Mouse (Mus musculus) limb, embryonic 11.5 days (tissue): ENCODE measurements around the gene 9130008F23Rik. TPM values are rescaled to one million over a fixed set of nuclear protein-coding genes. Genes with fewer than 3 reads are reported as not detected.

ENCODE experiments used
- ATAC-seq: fragments of 200-750 bp; cut with Nextera tagmentation; 2 replicates; pipeline ENCODE4 v1.8.0; 2017; ENCODE audit warnings: low read depth; ENCODE audit not compliant: insufficient number of reproducible peaks, low FRiP score, low TSS enrichment
- DNase-seq: peaks from one replicate; pipeline ENCODE4 v3.0.0-alpha.2; 2015; ENCODE audit warnings: low spot score
- H3K27ac ChIP-seq: fragments of 300-500 bp; sonication (generic); replicated peaks from 2 replicates; pipeline ENCODE4 v1.5.1; 2014; ENCODE audit warnings: low read depth, mild to moderate bottlenecking, low read length
- H3K27me3 ChIP-seq: fragments of 300-500 bp; sonication (generic); 2 replicates; pipeline ENCODE4 v1.6.1; 2014; ENCODE audit warnings: mild to moderate bottlenecking, low read length, mixed read lengths; ENCODE audit not compliant: control insufficient read depth, insufficient read depth
- H3K36me3 ChIP-seq: fragments of 300-500 bp; sonication (generic); 2 replicates; pipeline ENCODE4 v1.6.1; 2014; ENCODE audit warnings: mild to moderate bottlenecking, low read length, moderate library complexity, mixed read lengths; ENCODE audit not compliant: control insufficient read depth, insufficient read depth
- H3K4me1 ChIP-seq: fragments of 300-500 bp; sonication (generic); 2 replicates; pipeline ENCODE4 v1.6.1; 2014; ENCODE audit warnings: low read length, mixed read lengths; ENCODE audit not compliant: control insufficient read depth, insufficient read depth
- H3K4me2 ChIP-seq: fragments of 300-500 bp; sonication (generic); 2 replicates; pipeline ENCODE4 v1.6.1; 2014; ENCODE audit warnings: low read depth, mild to moderate bottlenecking, moderate library complexity; ENCODE audit not compliant: severe bottlenecking
- H3K4me3 ChIP-seq: fragments of 300-500 bp; sonication (generic); 2 replicates; pipeline ENCODE4 v1.5.1; 2014; ENCODE audit warnings: low read depth, low read length
- H3K9ac ChIP-seq: fragments of 300-500 bp; sonication (generic); 2 replicates; pipeline ENCODE4 v1.6.1; 2014; ENCODE audit warnings: mild to moderate bottlenecking, low read length
- H3K9me3 ChIP-seq: fragments of 300-500 bp; sonication (generic); 2 replicates; pipeline ENCODE4 v1.6.1; 2016; ENCODE audit warnings: low read length; ENCODE audit not compliant: control insufficient read depth
- WGBS: fragments of 180-500 bp; shearing (Covaris S2); extraction: QIAGEN DNeasy Blood & Tissue Kit; methylation state at CpG from one replicate; pipeline ENCODE4 v1.1.7; 2014; 5-methylcytosine and 5-hydroxymethylcytosine counted together
- polyA plus RNA-seq: library from polyadenylated mRNA; unstranded; fragments of >200 nt; fragmentation: Nextera tagmentation; extraction: Ambion mirVana; gene quantifications from 2 replicates; pipeline ENCODE4 v1.2.1, GENCODE M21; 2014

Gene 9130008F23Rik
- polyA plus RNA-seq, 1 experiment from 2014 or later, result 1.1 TPM

- Histone ChIP-seq H3K27me3 (no peaks in the 10 kb centered on the region), H3K9me3 (no peaks in the 10 kb centered on the region), H3K9ac (no peak overlapping the region), H3K4me2 (no peak overlapping the region), H3K4me3 (no peak overlapping the region), H3K4me1 (no peaks in the 10 kb centered on the region), H3K36me3 (no peaks in the 10 kb centered on the region), H3K27ac (no peak overlapping the region)
- DNase-seq (no peak), ATAC-seq (no peak)
- 84% methylated on average over 10 of the region's 10 CpGs for WGBS
These were observed 11.2 kb downstream of the 9130008F23Rik start for GRCm38 (mm10) chr17:40868952-40869747.

GRCm38 (mm10) chr17:40855065-40855464 lies 25.3 kb downstream of the 9130008F23Rik start:
- Histone ChIP-seq H3K9ac (no peak overlapping the region), H3K4me3 (no peak overlapping the region), H3K27me3 (no peaks in the 10 kb centered on the region), H3K4me1 (no peaks in the 10 kb centered on the region), H3K27ac (no peak overlapping the region), H3K36me3 (no peaks in the 10 kb centered on the region), H3K9me3 (no peaks in the 10 kb centered on the region), H3K4me2 (no peak overlapping the region)
- ATAC-seq (no peak), DNase-seq (no peak)

GRCm38 (mm10) chr17:40837308-40837707 lies 43.1 kb downstream of the 9130008F23Rik start:
- Histone ChIP-seq H3K4me3 (no peak overlapping the region), H3K27me3 (no peaks in the 10 kb centered on the region), H3K4me2 (no peak overlapping the region), H3K9ac (no peak overlapping the region), H3K9me3 (no peaks in the 10 kb centered on the region), H3K4me1 (no peaks in the 10 kb centered on the region), H3K27ac (no peak overlapping the region), H3K36me3 (no peaks in the 10 kb centered on the region)
- DNase-seq (no peak), ATAC-seq (no peak)

- Histone ChIP-seq H3K9me3 (no peaks in the 10 kb centered on the region), H3K27me3 (no peaks in the 10 kb centered on the region), H3K36me3 (no peaks in the 10 kb centered on the region), H3K9ac (no peak overlapping the region), H3K4me2 (no peak overlapping the region), H3K27ac (no peak overlapping the region), H3K4me1 (no peaks in the 10 kb centered on the region), H3K4me3 (no peak overlapping the region)
- WGBS, result 53% methylated on average over 2 of the region's 2 CpGs
- ATAC-seq, result no peak
- DNase-seq, result no peak
These were observed 48.5 kb downstream of the 9130008F23Rik start for GRCm38 (mm10) chr17:40831870-40832269.

Other genes with a start within 250 kb of the 9130008F23Rik start
- gene Esp3, start 248.5 kb downstream of the 9130008F23Rik start, polyA plus RNA-seq, result not detected in 2 replicates
- not detected in 2 replicates for gene Esp1, start 153.4 kb downstream of the 9130008F23Rik start, polyA plus RNA-seq
- gene Crisp2, start 73.6 kb downstream of the 9130008F23Rik start, polyA plus RNA-seq, result not detected in 2 replicates
- gene Rhag, start 69.4 kb downstream of the 9130008F23Rik start, polyA plus RNA-seq, result 4.9 and 5.6 TPM in 2 replicates
- not detected in 2 replicates for gene Glyatl3, start 33.8 kb upstream of the 9130008F23Rik start, polyA plus RNA-seq
- gene Mut, start 54.1 kb upstream of the 9130008F23Rik start, polyA plus RNA-seq, result 36.2 and 36.8 TPM in 2 replicates
- 39.7 and 45.0 TPM in 2 replicates for gene Cenpq, start 54.5 kb upstream of the 9130008F23Rik start, polyA plus RNA-seq